Mouse (Mus musculus) liver, embryonic 14.5 days (tissue): ENCODE data around the gene Gm8660.
"Not testable (repeated sequence)": the region's sequence is repeated elsewhere in the genome, so short reads cannot be mapped to it uniquely, and the experiment has no call there.

ENCODE experiments used
- CTCF ChIP-seq: IDR thresholded peaks from 2 replicates; pipeline ENCODE4 v1.5.1; 2016; ENCODE audit warnings: antibody characterized with exemption, low read depth, control low read depth
- EP300 ChIP-seq: IDR thresholded peaks from 2 replicates; pipeline ENCODE4 v1.6.1; 2016; ENCODE audit warnings: antibody characterized with exemption, low read depth

GRCm38 (mm10) chr7:22329617-22330016 is 41.2 kb downstream of the Gm8660 start, which contains the start of gene Gm4187:
- TF ChIP-seq EP300, CTCF: not testable (repeated sequence)
